In the genomic region with DNA sequence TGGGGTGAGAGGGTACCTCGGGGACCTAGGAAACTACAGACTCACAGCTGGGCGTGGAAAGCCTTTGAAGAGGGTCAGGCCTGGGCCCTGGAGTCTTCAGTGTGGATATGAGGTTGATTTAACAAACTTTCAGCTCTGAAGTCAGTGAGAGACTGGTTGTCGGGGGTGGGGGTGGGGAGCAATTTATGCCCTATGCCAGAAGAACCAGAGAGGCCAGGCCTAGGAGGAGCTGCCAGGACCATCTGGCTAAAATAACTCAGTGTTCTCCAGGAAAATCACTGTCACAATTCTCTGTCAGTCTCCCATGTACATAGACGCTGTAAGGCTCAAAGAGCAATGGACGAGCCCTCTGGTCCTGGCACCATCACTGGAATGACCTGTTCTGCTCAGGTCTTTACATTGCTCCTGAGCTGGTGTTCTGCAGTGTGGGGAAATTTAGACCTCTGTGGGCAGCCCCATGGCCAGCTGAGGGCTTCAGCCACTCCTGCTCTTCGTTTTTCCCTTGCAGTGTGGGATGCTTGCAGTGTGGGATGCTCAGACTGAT, we compare ENCODE assay signal across 19 mouse cellular contexts. TPM values are rescaled to one million over a fixed set of nuclear protein-coding genes. Genes with fewer than 3 reads are reported as not detected.
DNase-seq lines count a peak whose midpoint lies in the region; ATAC-seq and TF ChIP-seq lines count a peak whose summit lies in the region.
"Had no signal": no experiment of that assay in that cellular context is flagged by ENCODE, and none has a peak within 500 bp of the region (broad histone marks: within the 10 kb centered on the region; RNA-seq: fewer than 3 reads in every experiment).

No protein-coding gene starts in this region.

- H3K9me3 ChIP-seq in limb, embryonic 12.5 days, result no peaks in the 10 kb centered on the region
- H3K9me3 ChIP-seq in limb, embryonic 10.5 days (replicated peaks), result no peaks in the 10 kb centered on the region
- H3K9me3 ChIP-seq in heart, postnatal 0 days (replicated peaks; ENCODE audit: control insufficient read depth, low read length), result no peaks in the 10 kb centered on the region
- H3K9me3 ChIP-seq: embryonic facial prominence, embryonic 15.5 days; forebrain, embryonic 10.5 days; midbrain, embryonic 15.5 days had no signal

- H3K4me2 ChIP-seq in limb, embryonic 12.5 days, result peak overlapping the region; percentile 30; the same call in 1 of the 2 replicates
- no peak overlapping the region for H3K4me2 ChIP-seq in heart, postnatal 0 days (ENCODE audit: low read depth, low read length)
- H3K4me2 ChIP-seq: embryonic facial prominence, embryonic 15.5 days; midbrain, embryonic 15.5 days had no signal

- no peak overlapping the region for H3K9ac ChIP-seq in heart, adult 2 months (ENCODE audit: low read depth, low read length)
- no peak overlapping the region for H3K9ac ChIP-seq in limb, embryonic 12.5 days (replicated peaks)
- peak overlapping the region; percentile 32 for H3K9ac ChIP-seq in heart, postnatal 0 days (replicated peaks; ENCODE audit: low read depth, low read length)
- H3K9ac ChIP-seq: embryonic facial prominence, embryonic 15.5 days; midbrain, embryonic 15.5 days had no signal

- no peaks in the 10 kb centered on the region for H3K27me3 ChIP-seq in heart, adult 2 months (ENCODE audit: control insufficient read depth, insufficient read depth, low read length)
- H3K27me3 ChIP-seq in limb, embryonic 12.5 days, result peaks cover 6% of the 10 kb centered on the region
- peaks cover 6% of the 10 kb centered on the region; the same call in 1 of the 2 replicates for H3K27me3 ChIP-seq in limb, embryonic 10.5 days (ENCODE audit: low read depth, poor library complexity, severe bottlenecking)
- no peaks in the 10 kb centered on the region for H3K27me3 ChIP-seq in heart, postnatal 0 days (ENCODE audit: control insufficient read depth, insufficient read depth, low read length)
- H3K27me3 ChIP-seq: embryonic facial prominence, embryonic 15.5 days; midbrain, embryonic 15.5 days had no signal

- TF ChIP-seq POLR2A in heart, adult 2 months (IDR thresholded peaks at IDR 0.05; ENCODE audit: insufficient read depth, low read depth, low read length), result no peak

- no peak overlapping the region for H3K4me3 ChIP-seq in heart, adult 2 months
- no peak overlapping the region for H3K4me3 ChIP-seq in limb, embryonic 12.5 days (replicated peaks)
- H3K4me3 ChIP-seq in limb, embryonic 10.5 days, result no peak overlapping the region
- H3K4me3 ChIP-seq in heart, postnatal 0 days (ENCODE audit: low read depth, low read length), result no peak overlapping the region
- H3K4me3 ChIP-seq: embryonic facial prominence, embryonic 15.5 days; forebrain, embryonic 10.5 days; megakaryocyte, embryonic 14.5 days; midbrain, embryonic 15.5 days had no signal

- WGBS in heart, adult 2 months, result 63% methylated on average over 6 of the region's 6 CpGs
- WGBS in limb, embryonic 12.5 days, result 70% methylated on average over 6 of the region's 6 CpGs
- 71% methylated on average over 6 of the region's 6 CpGs for WGBS in limb, embryonic 10.5 days
- 60% methylated on average over 6 of the region's 6 CpGs for WGBS in heart, postnatal 0 days

- peak overlapping the region; percentile 65 for H3K27ac ChIP-seq in heart, adult 2 months
- no peak overlapping the region for H3K27ac ChIP-seq in limb, embryonic 12.5 days
- no peak overlapping the region for H3K27ac ChIP-seq in limb, embryonic 10.5 days
- H3K27ac ChIP-seq in heart, postnatal 0 days (ENCODE audit: low read depth), result peak overlapping the region; percentile 65
- H3K27ac ChIP-seq: embryonic facial prominence, embryonic 15.5 days; forebrain, embryonic 10.5 days; midbrain, embryonic 15.5 days had no signal

- no peak for ATAC-seq in limb, embryonic 12.5 days (ENCODE audit: insufficient number of reproducible peaks, insufficient read depth, low FRiP score, low TSS enrichment, low read depth)
- ATAC-seq in heart, postnatal 0 days (ENCODE audit: insufficient read depth, low read depth), result no peak
- no peak for ATAC-seq in granulocyte monocyte progenitor cell, adult 5-6 weeks (replicated peaks; ENCODE audit: poor library complexity, severe bottlenecking)
- ATAC-seq: midbrain, embryonic 15.5 days had no signal

- no peak for DNase-seq in heart, adult 2 months
- no peak for DNase-seq in heart, adult 9 months (ENCODE audit: low spot score in 2 of 2)
- no peak for DNase-seq in limb, embryonic 10.5 days (ENCODE audit: low spot score)
- no peak for DNase-seq in heart, postnatal 0 days (ENCODE audit: low spot score)
- DNase-seq in spleen, postnatal 10 days (ENCODE audit: low spot score in 2 of 2), result no peak
- DNase-seq: cerebellum, adult 9-10 months; gastrocnemius, postnatal 14 days; kidney, adult 11 months; layer of hippocampus, postnatal 36 days; lung, adult 18-20 months; lung, postnatal 14 days; right cerebral cortex, postnatal 14 days; spleen, adult 18-20 months had no signal

- no peak for TF ChIP-seq EP300 in heart, adult 2 months (IDR thresholded peaks at IDR 0.05; ENCODE audit: insufficient read depth, low read depth, low read length)
- no peak for TF ChIP-seq EP300 in heart, postnatal 0 days (IDR thresholded peaks at IDR 0.05; ENCODE audit: low read depth)

- TF ChIP-seq CTCF in heart, adult 2 months (IDR thresholded peaks at IDR 0.05), result no peak
- TF ChIP-seq CTCF in heart, postnatal 0 days (IDR thresholded peaks at IDR 0.05; ENCODE audit: low read depth), result no peak

- intact Hi-C loops in heart, adult 2 months (cut with DNase I), result no loop called here

- no peaks in the 10 kb centered on the region for H3K79me2 ChIP-seq in heart, adult 2 months (replicated peaks; ENCODE audit: control insufficient read depth, insufficient read depth, low read length)

- H3K36me3 ChIP-seq in heart, adult 2 months (ENCODE audit: control insufficient read depth, insufficient read depth, low read length), result no peaks in the 10 kb centered on the region
- H3K36me3 ChIP-seq in limb, embryonic 12.5 days, result peaks cover 29% of the 10 kb centered on the region
- H3K36me3 ChIP-seq in limb, embryonic 10.5 days, result no peaks in the 10 kb centered on the region
- peaks cover 9% of the 10 kb centered on the region for H3K36me3 ChIP-seq in heart, postnatal 0 days (replicated peaks; ENCODE audit: control insufficient read depth, insufficient read depth, low read length)
- H3K36me3 ChIP-seq: embryonic facial prominence, embryonic 15.5 days; midbrain, embryonic 15.5 days had no signal

- peaks cover 6% of the 10 kb centered on the region for H3K4me1 ChIP-seq in heart, adult 2 months (ENCODE audit: control insufficient read depth, insufficient read depth, low read length)
- peaks cover 38% of the 10 kb centered on the region for H3K4me1 ChIP-seq in limb, embryonic 12.5 days (replicated peaks)
- peaks cover 37% of the 10 kb centered on the region for H3K4me1 ChIP-seq in limb, embryonic 10.5 days
- H3K4me1 ChIP-seq in heart, postnatal 0 days (ENCODE audit: control insufficient read depth, insufficient read depth), result peaks cover 50% of the 10 kb centered on the region

RNA-seq across cellular contexts. Expression of a gene that starts 3.7 kb away (rescaled TPM):
- 10 to 100 TPM; 11.1 to 18.0 TPM for total RNA-seq in heart, adult 2 months (2021)
- 15.4 and 34.0 TPM in 2 replicates for polyA plus RNA-seq in heart, adult 2 months (2012; rRNA removed)
- polyA plus RNA-seq in limb, embryonic 12.5 days (2016; fragmentation: Nextera tagmentation; extraction: Ambion mirVana), result 25.3 and 29.2 TPM in 2 replicates
- polyA plus RNA-seq in limb, embryonic 10.5 days (2016; fragmentation: Nextera tagmentation; extraction: Ambion mirVana), result 5.3 and 8.1 TPM in 2 replicates
- 63.0 and 76.5 TPM in 2 replicates for total RNA-seq in heart, postnatal 0 days (2014; rRNA removed; ENCODE audit: low replicate concordance)
- polyA plus RNA-seq in heart, postnatal 0 days (2015; fragmentation: Nextera tagmentation; extraction: Ambion mirVana), result 19.3 and 26.3 TPM in 2 replicates
- not detected in 2 replicates for total RNA-seq in granulocyte monocyte progenitor cell, adult 5-6 weeks (2014; fragmentation: Nextera tagmentation)
- 0.90 and 1.1 TPM in 2 replicates for total RNA-seq in granulocyte monocyte progenitor cell, adult 5-6 weeks (2017)

RNA-seq across cellular contexts. Expression of a gene that starts 58.4 kb away (rescaled TPM):
- total RNA-seq in heart, adult 2 months (2021), result 10 to 100 TPM; 22.0 to 24.0 TPM
- polyA plus RNA-seq in heart, adult 2 months (2012; rRNA removed), result 10.7 and 11.5 TPM in 2 replicates
- polyA plus RNA-seq in limb, embryonic 12.5 days (2016; fragmentation: Nextera tagmentation; extraction: Ambion mirVana), result 9.1 and 10.5 TPM in 2 replicates
- 5.1 and 5.6 TPM in 2 replicates for polyA plus RNA-seq in limb, embryonic 10.5 days (2016; fragmentation: Nextera tagmentation; extraction: Ambion mirVana)
- 0.99 and 22.1 TPM in 2 replicates for total RNA-seq in heart, postnatal 0 days (2014; rRNA removed; ENCODE audit: low replicate concordance)
- polyA plus RNA-seq in heart, postnatal 0 days (2015; fragmentation: Nextera tagmentation; extraction: Ambion mirVana), result 7.7 and 10.3 TPM in 2 replicates
- total RNA-seq in granulocyte monocyte progenitor cell, adult 5-6 weeks (2014; fragmentation: Nextera tagmentation), result 9.0 and 11.5 TPM in 2 replicates
- 1.5 and 3.7 TPM in 2 replicates for total RNA-seq in granulocyte monocyte progenitor cell, adult 5-6 weeks (2017)

Comparison
In these comparisons a context has a peak if more than half of its experiments do, and no peak if none do; other contexts are left out.
1. H3K27ac ChIP-seq: peak in heart, adult 2 months (single experiment) and heart, postnatal 0 days (single experiment); none in limb, embryonic 12.5 days (single experiment) and limb, embryonic 10.5 days (single experiment).